Mouse (Mus musculus) cerebellum, adult 2 months (tissue): ENCODE results near the gene Slc26a8. TPM values are rescaled to one million over a fixed set of nuclear protein-coding genes. Genes with fewer than 3 reads are reported as not detected.

ENCODE experiments used
- DNase-seq, 2 experiments: peaks; one replicate each; pipeline ENCODE4 v3.0.0; 2021
- H3K27ac ChIP-seq: fragments of 200-500 bp; 2 replicates; pipeline ENCODE4 v1.5.1; 2012; ENCODE audit warnings: low read length, control low read depth, inconsistent platforms; ENCODE audit not compliant: insufficient read depth
- H3K27me3 ChIP-seq: fragments of 200-500 bp; 2 replicates; pipeline ENCODE4 v1.6.1; 2012; ENCODE audit warnings: inconsistent platforms, mild to moderate bottlenecking, low read length, moderate library complexity; ENCODE audit not compliant: control insufficient read depth, insufficient read depth
- H3K4me1 ChIP-seq: fragments of 200-500 bp; 2 replicates; pipeline ENCODE4 v1.6.1; 2011; ENCODE audit warnings: low read length; ENCODE audit not compliant: control insufficient read depth, insufficient read depth
- H3K4me3 ChIP-seq: fragments of 200-500 bp; replicated peaks from 2 replicates; pipeline ENCODE3; 2011; ENCODE audit warnings: mild to moderate bottlenecking, low read depth, low read length, control low read depth; ENCODE audit not compliant: insufficient read depth
- CTCF ChIP-seq: fragments of 200-500 bp; IDR thresholded peaks from 2 replicates; pipeline ENCODE4 v1.5.1; 2011; ENCODE audit warnings: low read depth, mild to moderate bottlenecking, control low read depth, low read length, moderate library complexity, borderline replicate concordance; ENCODE audit not compliant: insufficient read depth
- POLR2A ChIP-seq: fragments of 200-500 bp; IDR thresholded peaks from 2 replicates; pipeline ENCODE4 v1.6.1; 2011; ENCODE audit warnings: low read length, control low read depth, borderline replicate concordance; ENCODE audit not compliant: insufficient read depth
- WGBS: fragments of 180-500 bp; shearing (Covaris S2); methylation state at CpG from one replicate; pipeline ENCODE4 v1.1.7; 2018; 5-methylcytosine and 5-hydroxymethylcytosine counted together
- polyA plus RNA-seq: library from polyadenylated mRNA; depleted of rRNA; stranded (reverse); fragments of >200 nt; gene quantifications from 2 replicates; pipeline ENCODE4 v1.2.3, GENCODE M21; 2012

Gene Slc26a8
- polyA plus RNA-seq, 1 experiment: 4.9 TPM

- WGBS: 73% methylated on average over 3 of the region's 3 CpGs
- no peaks in the 10 kb centered on the region for H3K27me3 ChIP-seq
- peaks cover 22% of the 10 kb centered on the region for H3K4me1 ChIP-seq
- no peak for DNase-seq
- H3K27ac ChIP-seq: no peak overlapping the region
- no peak overlapping the region for H3K4me3 ChIP-seq
- no peak for TF ChIP-seq POLR2A
- TF ChIP-seq CTCF: no peak
These were observed 17.1 kb upstream of the Slc26a8 start for GRCm38 (mm10) chr17:28707136-28707627.

GRCm38 (mm10) chr17:28706697-28707096, 16.7 kb upstream of the Slc26a8 start:
- H3K27me3 ChIP-seq: no peaks in the 10 kb centered on the region
- peaks cover 25% of the 10 kb centered on the region for H3K4me1 ChIP-seq
- H3K27ac ChIP-seq: no peak overlapping the region
- no peak overlapping the region for H3K4me3 ChIP-seq
- DNase-seq: no peak
- WGBS: 28% methylated on average over 1 of the region's 1 CpGs
- TF ChIP-seq CTCF (no peak), POLR2A (no peak)

- WGBS: 79% methylated on average over 2 of the region's 2 CpGs
- peaks cover 19% of the 10 kb centered on the region for H3K4me1 ChIP-seq
- TF ChIP-seq POLR2A (no peak), CTCF (no peak)
- no peaks in the 10 kb centered on the region for H3K27me3 ChIP-seq
- H3K4me3 ChIP-seq: no peak overlapping the region
- no peak overlapping the region for H3K27ac ChIP-seq
- no peak for DNase-seq
These were observed 12.6 kb upstream of the Slc26a8 start for GRCm38 (mm10) chr17:28702646-28703045.

GRCm38 (mm10) chr17:28701737-28702136, 11.7 kb upstream of the Slc26a8 start:
- no peak for TF ChIP-seq POLR2A
- TF ChIP-seq CTCF: no peak
- H3K27me3 ChIP-seq: no peaks in the 10 kb centered on the region
- H3K4me1 ChIP-seq: peaks cover 27% of the 10 kb centered on the region
- no peak overlapping the region for H3K27ac ChIP-seq
- WGBS: 78% methylated on average over 3 of the region's 3 CpGs
- no peak overlapping the region for H3K4me3 ChIP-seq
- no peak for DNase-seq

GRCm38 (mm10) chr17:28701171-28701570, 11.1 kb upstream of the Slc26a8 start:
- no peak overlapping the region for H3K27ac ChIP-seq
- TF ChIP-seq POLR2A (no peak), CTCF (no peak)
- H3K4me1 ChIP-seq: peaks cover 31% of the 10 kb centered on the region
- no peak overlapping the region for H3K4me3 ChIP-seq
- no peaks in the 10 kb centered on the region for H3K27me3 ChIP-seq
- no peak for DNase-seq
- 86% methylated on average over 4 of the region's 4 CpGs for WGBS

GRCm38 (mm10) chr17:28699789-28700188, 9.8 kb upstream of the Slc26a8 start:
- no peak overlapping the region for H3K4me3 ChIP-seq
- no peaks in the 10 kb centered on the region for H3K27me3 ChIP-seq
- 69% methylated on average over 7 of the region's 7 CpGs for WGBS
- H3K4me1 ChIP-seq: peaks cover 28% of the 10 kb centered on the region
- no peak overlapping the region for H3K27ac ChIP-seq
- TF ChIP-seq CTCF: no peak
- no peak for DNase-seq

GRCm38 (mm10) chr17:28698672-28699071, 8.6 kb upstream of the Slc26a8 start:
- TF ChIP-seq CTCF (no peak), POLR2A (no peak)
- no peak overlapping the region for H3K4me3 ChIP-seq
- H3K4me1 ChIP-seq: peaks cover 26% of the 10 kb centered on the region
- no peak for DNase-seq
- 0 out of 2 replicates have a peak overlapping the region, but pooled peaks have one; percentile 96 for H3K27ac ChIP-seq
- H3K27me3 ChIP-seq: no peaks in the 10 kb centered on the region
- WGBS: 72% methylated on average over 2 of the region's 2 CpGs

- no peak for TF ChIP-seq POLR2A
- no peak for TF ChIP-seq CTCF
- 3% methylated on average over 4 of the region's 4 CpGs for WGBS
- DNase-seq: peak; percentile 47 to 71
- no peaks in the 10 kb centered on the region for H3K27me3 ChIP-seq
- peak overlapping the region; percentile 96 for H3K27ac ChIP-seq
- H3K4me3 ChIP-seq: no peak overlapping the region
- H3K4me1 ChIP-seq: peaks cover 26% of the 10 kb centered on the region
These were observed 8.2 kb upstream of the Slc26a8 start for GRCm38 (mm10) chr17:28698245-28698644.
